Mouse (Mus musculus): ENCODE data around the gene Myo1d. TPM values are rescaled to one million over a fixed set of nuclear protein-coding genes. Genes with fewer than 3 reads are reported as not detected.

The Myo1d gene
- polyA plus RNA-seq, 1 experiment from 2014 or later, result 2.1 TPM

GRCm38 (mm10) chr11:80452242-80452641 is 327.6 kb downstream of the Myo1d start:
- H3K9me3 ChIP-seq (ENCODE audit: control insufficient read depth, low read length), result no peaks in the 10 kb centered on the region
- H3K27me3 ChIP-seq (replicated peaks; ENCODE audit: control insufficient read depth, insufficient read depth, low read length), result no peaks in the 10 kb centered on the region
- no peak overlapping the region for H3K4me3 ChIP-seq (ENCODE audit: low read length)
- no peaks in the 10 kb centered on the region for H3K4me1 ChIP-seq (ENCODE audit: control insufficient read depth, insufficient read depth, low read depth, low read length)
- ATAC-seq, result no peak
- H3K27ac ChIP-seq (ENCODE audit: low read depth, low read length), result no peak overlapping the region
- WGBS, result 89% methylated on average over 3 of the region's 3 CpGs
- H3K4me2 ChIP-seq (ENCODE audit: low read length), result no peak overlapping the region
- peaks cover 7% of the 10 kb centered on the region for H3K36me3 ChIP-seq (ENCODE audit: control insufficient read depth, insufficient read depth, low read length)
- H3K9ac ChIP-seq (ENCODE audit: low read depth, low read length), result no peak overlapping the region

- no peaks in the 10 kb centered on the region for H3K9me3 ChIP-seq (ENCODE audit: control insufficient read depth, low read length)
- no peak overlapping the region for H3K27ac ChIP-seq (ENCODE audit: low read depth, low read length)
- H3K4me1 ChIP-seq (ENCODE audit: control insufficient read depth, insufficient read depth, low read depth, low read length), result no peaks in the 10 kb centered on the region
- 89% methylated on average over 2 of the region's 2 CpGs for WGBS
- no peak overlapping the region for H3K4me2 ChIP-seq (ENCODE audit: low read length)
- H3K4me3 ChIP-seq (ENCODE audit: low read length), result no peak overlapping the region
- H3K9ac ChIP-seq (ENCODE audit: low read depth, low read length), result no peak overlapping the region
- no peak for ATAC-seq
- H3K36me3 ChIP-seq (ENCODE audit: control insufficient read depth, insufficient read depth, low read length), result peaks cover 5% of the 10 kb centered on the region
- H3K27me3 ChIP-seq (replicated peaks; ENCODE audit: control insufficient read depth, insufficient read depth, low read length), result no peaks in the 10 kb centered on the region
These were observed 330.0 kb downstream of the Myo1d start for GRCm38 (mm10) chr11:80449859-80450258.

DNA sequence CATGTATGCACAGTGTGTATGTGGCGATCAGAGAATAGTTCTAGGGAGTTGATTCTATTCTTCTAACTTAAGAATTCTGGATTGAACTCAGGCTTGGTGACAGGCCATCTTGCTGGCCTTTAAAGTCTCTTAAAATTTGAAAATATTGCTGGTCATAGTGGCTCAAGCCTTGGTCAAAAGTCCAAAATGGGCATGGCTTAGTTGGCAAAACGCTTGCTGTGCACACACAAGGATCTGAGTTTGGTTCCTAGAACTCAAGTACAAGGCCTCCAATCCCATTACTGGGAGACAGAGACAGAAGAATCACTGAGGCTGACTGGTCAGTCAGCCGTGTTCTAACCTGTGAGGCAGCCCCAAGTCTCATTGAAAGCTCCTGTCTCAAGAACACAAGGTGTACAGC is 332.9 kb downstream of the Myo1d start:
- no peak overlapping the region for H3K4me2 ChIP-seq (ENCODE audit: low read length)
- no peaks in the 10 kb centered on the region for H3K27me3 ChIP-seq (replicated peaks; ENCODE audit: control insufficient read depth, insufficient read depth, low read length)
- H3K4me3 ChIP-seq (ENCODE audit: low read length), result no peak overlapping the region
- no peaks in the 10 kb centered on the region for H3K9me3 ChIP-seq (ENCODE audit: control insufficient read depth, low read length)
- peaks cover 7% of the 10 kb centered on the region for H3K36me3 ChIP-seq (ENCODE audit: control insufficient read depth, insufficient read depth, low read length)
- 96% methylated on average over 3 of the region's 3 CpGs for WGBS
- no peaks in the 10 kb centered on the region for H3K4me1 ChIP-seq (ENCODE audit: control insufficient read depth, insufficient read depth, low read depth, low read length)
- H3K9ac ChIP-seq (ENCODE audit: low read depth, low read length), result no peak overlapping the region
- no peak for ATAC-seq
- H3K27ac ChIP-seq (ENCODE audit: low read depth, low read length), result no peak overlapping the region

Other genes with a start within 250 kb of the Myo1d start
- gene Tmem98, start 30.1 kb upstream of the Myo1d start, polyA plus RNA-seq (2015; fragmentation: Nextera tagmentation; extraction: Ambion mirVana), result 18.2 and 23.4 TPM in 2 replicates
- not detected in 2 replicates for gene Spaca3, start 78.3 kb upstream of the Myo1d start, polyA plus RNA-seq (2015; fragmentation: Nextera tagmentation; extraction: Ambion mirVana)

Measured in hindbrain, embryonic 16.5 days (tissue).